Mouse (Mus musculus) granulocyte monocyte progenitor cell, adult 5-6 weeks (primary cell): Measurements from ENCODE around the gene Lrmda. TPM values are rescaled to one million over a fixed set of nuclear protein-coding genes. Genes with fewer than 3 reads are reported as not detected.

Experiments used
- ATAC-seq: replicated peaks from 2 replicates; pipeline ENCODE4 v1.8.0; 2016; ENCODE audit warnings: mild to moderate bottlenecking, moderate TSS enrichment, inconsistent platforms; ENCODE audit not compliant: poor library complexity, severe bottlenecking
- total RNA-seq, 2 experiments: library from RNA; stranded (forward) in 1 of 2; stranded (reverse) in 1 of 2; fragments of 200-712, 200-1000 nt in 1 of 2; fragments of >200 nt in 1 of 2; fragmentation: Nextera tagmentation in 1 of 2; gene quantifications; 2 replicates each; pipeline ENCODE4 v1.2.3; 2014 to 2017

Gene Lrmda
- total RNA-seq, 2 experiments from 2014 or later: 19.3 to 30.9 TPM

GRCm38 (mm10) chr14:22808595-22809166, 789.2 kb downstream of the Lrmda start:
- no peak for ATAC-seq

GRCm38 (mm10) chr14:22809229-22809628, 789.7 kb downstream of the Lrmda start:
- ATAC-seq: no peak

GRCm38 (mm10) chr14:22810531-22810930, 791.0 kb downstream of the Lrmda start:
- no peak for ATAC-seq

- no peak for ATAC-seq
Measured at GRCm38 (mm10) chr14:22812824-22813223, 793.3 kb downstream of the Lrmda start.

GRCm38 (mm10) chr14:22813389-22813788, 793.9 kb downstream of the Lrmda start:
- ATAC-seq: peak; percentile 67

- ATAC-seq: peak; percentile 42; the same call in 1 of the 2 replicates
Measured at GRCm38 (mm10) chr14:22814811-22815345, 795.4 kb downstream of the Lrmda start.

GRCm38 (mm10) chr14:22817346-22818201, 798.1 kb downstream of the Lrmda start:
- no peak for ATAC-seq

- no peak for ATAC-seq
Measured at GRCm38 (mm10) chr14:22818202-22818530, 798.7 kb downstream of the Lrmda start.

- no peak for ATAC-seq
Measured at GRCm38 (mm10) chr14:22822942-22823341, 803.4 kb downstream of the Lrmda start.

- no peak for ATAC-seq
Measured at GRCm38 (mm10) chr14:22826825-22827224, 807.3 kb downstream of the Lrmda start.

- no peak for ATAC-seq
Measured at GRCm38 (mm10) chr14:22837058-22837457, 817.5 kb downstream of the Lrmda start.

- ATAC-seq: no peak
Measured at GRCm38 (mm10) chr14:22841136-22841535, 821.6 kb downstream of the Lrmda start.

GRCm38 (mm10) chr14:22844006-22844405, 824.5 kb downstream of the Lrmda start:
- no peak for ATAC-seq

- ATAC-seq: no peak
Measured at GRCm38 (mm10) chr14:22845401-22845800, 825.9 kb downstream of the Lrmda start.

- ATAC-seq: peak; percentile 48
Measured at GRCm38 (mm10) chr14:22847011-22847786, 827.7 kb downstream of the Lrmda start.

- no peak for ATAC-seq
Measured at GRCm38 (mm10) chr14:22849108-22849507, 829.6 kb downstream of the Lrmda start.

- ATAC-seq: no peak
Measured at GRCm38 (mm10) chr14:22860631-22861030, 841.1 kb downstream of the Lrmda start.

- no peak for ATAC-seq
Measured at GRCm38 (mm10) chr14:22864132-22864531, 844.6 kb downstream of the Lrmda start.

- no peak for ATAC-seq
Measured at GRCm38 (mm10) chr14:22874584-22874983, 855.1 kb downstream of the Lrmda start.

GRCm38 (mm10) chr14:22887182-22887581, 867.7 kb downstream of the Lrmda start:
- peak; percentile 80 for ATAC-seq

- ATAC-seq: peak; percentile 55
Measured at GRCm38 (mm10) chr14:22899312-22899711, 879.8 kb downstream of the Lrmda start.
